Mouse (Mus musculus) cerebellum, adult 2 months (tissue): ENCODE results near the gene Rgs12.

Experiments
- CTCF ChIP-seq: fragments of 200-500 bp; IDR thresholded peaks from 2 replicates; pipeline ENCODE4 v1.5.1; 2011; ENCODE audit warnings: low read depth, mild to moderate bottlenecking, control low read depth, low read length, moderate library complexity, borderline replicate concordance; ENCODE audit not compliant: insufficient read depth
- POLR2A ChIP-seq: fragments of 200-500 bp; IDR thresholded peaks from 2 replicates; pipeline ENCODE4 v1.6.1; 2011; ENCODE audit warnings: low read length, control low read depth, borderline replicate concordance; ENCODE audit not compliant: insufficient read depth

DNA sequence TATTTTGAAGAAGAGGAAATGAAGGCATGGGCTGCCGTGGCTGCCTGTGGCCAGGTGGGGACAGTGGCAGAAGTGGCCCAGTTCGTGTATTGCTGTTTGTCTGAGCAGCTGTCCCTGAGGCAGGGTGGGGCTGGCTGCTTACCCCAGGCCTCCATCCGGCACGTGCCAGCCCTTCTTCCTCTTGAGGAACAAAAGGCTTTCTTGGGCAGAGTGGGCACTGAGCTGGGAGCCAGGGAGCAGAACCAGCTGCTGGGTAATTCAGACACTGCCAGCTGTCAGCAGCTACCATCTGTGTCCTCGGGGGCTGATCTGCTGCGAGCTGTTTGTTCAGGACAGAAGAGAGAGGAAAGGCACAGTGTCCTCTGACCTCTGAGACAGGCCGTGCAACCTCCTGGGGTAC is 121.7 kb downstream of the Rgs12 start:
- TF ChIP-seq POLR2A = no peak
- TF ChIP-seq CTCF = no peak
